Mouse (Mus musculus) liver, embryonic 14.5 days (tissue): ENCODE data around the gene Lrg1.

Source experiments
- CTCF ChIP-seq: IDR thresholded peaks from 2 replicates; pipeline ENCODE4 v1.5.1; 2016; ENCODE audit warnings: antibody characterized with exemption, low read depth, control low read depth
- EP300 ChIP-seq: IDR thresholded peaks from 2 replicates; pipeline ENCODE4 v1.6.1; 2016; ENCODE audit warnings: antibody characterized with exemption, low read depth

DNA sequence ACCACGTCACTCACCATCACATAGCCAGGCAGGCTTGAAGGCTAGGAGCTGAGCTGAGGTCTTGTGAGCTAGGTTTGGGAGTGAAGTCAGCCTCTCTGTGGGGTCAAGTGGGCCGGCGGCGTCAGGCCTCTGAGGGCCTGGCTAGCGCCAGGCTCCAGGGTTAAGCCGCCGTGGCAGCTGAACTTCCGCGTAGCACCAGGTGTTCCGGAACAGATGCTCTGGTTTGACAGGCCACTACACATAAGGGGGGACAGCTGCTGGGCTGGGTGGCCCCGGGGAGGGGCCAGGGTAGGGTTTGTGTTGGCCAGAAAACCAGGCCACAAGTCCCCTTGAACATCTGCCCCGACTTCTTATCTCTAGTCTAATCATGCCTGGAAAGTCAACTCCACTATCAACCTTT is 25.6 kb upstream of the Lrg1 start:
- TF ChIP-seq CTCF (no peak), EP300 (no peak)
